Mouse (Mus musculus) heart, postnatal 25 days (tissue): Measurements from ENCODE around the gene Sec22b. TPM values are rescaled to one million over a fixed set of nuclear protein-coding genes. Genes with fewer than 3 reads are reported as not detected.

Source experiments
- DNase-seq: peaks from one replicate; pipeline ENCODE4 v3.0.0; 2022; ENCODE audit warnings: low spot score
- intact Hi-C: fragments of 180-260 bp; cut with DNase I; formaldehyde crosslinking; loops from one replicate; pipeline ENCODE4 v1.15.1; 2025
- total RNA-seq, 2 experiments: library from RNA; stranded (reverse); gene quantifications; 2 replicates each; pipeline ENCODE4 v1.2.3; 2021

Sec22b gene
- total RNA-seq, 2 experiments from 2014 or later, result 40.8 to 45.4 TPM

- no peak for DNase-seq
- intact Hi-C loops, result no loop called here
Observed at GRCm38 (mm10) chr3:97969019-97969418, 68.0 kb downstream of the Sec22b start.

- DNase-seq, result no peak
- intact Hi-C loops, result no loop called here
Observed at GRCm38 (mm10) chr3:97971117-97971516, 70.1 kb downstream of the Sec22b start.

- DNase-seq, result no peak
- intact Hi-C loops, result no loop called here
Observed at GRCm38 (mm10) chr3:97972200-97972599, 71.2 kb downstream of the Sec22b start.

- intact Hi-C loops, result no loop called here
- no peak for DNase-seq
Observed at GRCm38 (mm10) chr3:97972707-97973106, 71.7 kb downstream of the Sec22b start.

Other genes starting within 250 kb of the Sec22b start
- gene Prkab2, start 243.0 kb upstream of the Sec22b start, total RNA-seq, result 10 to 100 TPM; 20.5 to 22.1 TPM
- not detected for gene Gm17651, start 226.5 kb upstream of the Sec22b start, total RNA-seq
- 1,000 to 10,000 TPM; 1,803 to 1,950 TPM for gene Pde4dip, start 12.5 kb upstream of the Sec22b start, total RNA-seq
- 10 to 100 TPM; 19.3 to 19.5 TPM for gene Notch2, start 112.3 kb downstream of the Sec22b start, total RNA-seq